Mouse (Mus musculus) heart, embryonic 14.5 days (tissue): ENCODE measurements at regions not wholly inside any gene's neighbourhood (a gene's known extent, or its start where the extent isn't known, plus 50 kb on each side); places are given as distances from the start of the nearest gene placed in this dataset.
"Not testable (repeated sequence)": the region's sequence is repeated elsewhere in the genome, so short reads cannot be mapped to it uniquely, and the experiment has no call there.

Source experiments
- ATAC-seq: fragments of 200-750 bp; cut with Nextera tagmentation; 2 replicates; pipeline ENCODE4 v1.8.0; 2017; ENCODE audit warnings: low read depth, moderate TSS enrichment; ENCODE audit not compliant: insufficient number of reproducible peaks, insufficient read depth, low FRiP score
- H3K27ac ChIP-seq, 2 experiments: fragments of 200-500 bp in 1 of 2; fragments of 300-500 bp in 1 of 2; sonication (generic) in 1 of 2; replicated peaks in 1 of 2; 2 replicates each; pipeline ENCODE4 v1.5.1; 2012 to 2014; ENCODE audit warnings: low read depth in 2 of 2, low read length in 2 of 2, control low read depth in 1 of 2, mild to moderate bottlenecking in 1 of 2, mixed read lengths in 1 of 2; ENCODE audit not compliant: control insufficient read depth in 1 of 2, insufficient read depth in 1 of 2
- H3K27me3 ChIP-seq: fragments of 300-500 bp; sonication (generic); 2 replicates; pipeline ENCODE4 v1.6.1; 2014; ENCODE audit warnings: mild to moderate bottlenecking, low read length, control low read depth; ENCODE audit not compliant: control insufficient read depth, insufficient read depth
- H3K36me3 ChIP-seq: fragments of 300-500 bp; sonication (generic); 2 replicates; pipeline ENCODE4 v1.6.1; 2014; ENCODE audit warnings: mild to moderate bottlenecking, control low read depth, low read length, mixed read lengths; ENCODE audit not compliant: control insufficient read depth, insufficient read depth
- H3K4me1 ChIP-seq, 2 experiments: fragments of 200-500 bp in 1 of 2; fragments of 300-500 bp in 1 of 2; sonication (generic) in 1 of 2; 2 replicates each; pipeline ENCODE4 v1.6.1; 2012 to 2014; ENCODE audit warnings: low read length in 2 of 2, control low read depth in 1 of 2, mixed read lengths in 1 of 2; ENCODE audit not compliant: control insufficient read depth in 2 of 2, insufficient read depth in 2 of 2
- H3K4me2 ChIP-seq: fragments of 300-500 bp; sonication (generic); 2 replicates; pipeline ENCODE4 v1.6.1; 2014; ENCODE audit warnings: mild to moderate bottlenecking, low read length
- H3K4me3 ChIP-seq, 2 experiments: fragments of 200-500 bp in 1 of 2; fragments of 300-500 bp in 1 of 2; sonication (generic) in 1 of 2; 2 replicates each; pipeline ENCODE4 v1.5.1; 2012 to 2014; ENCODE audit warnings: low read length in 2 of 2, mild to moderate bottlenecking in 2 of 2, control low read depth in 1 of 2, low read depth in 1 of 2, moderate library complexity in 1 of 2; ENCODE audit not compliant: control insufficient read depth in 1 of 2, insufficient read depth in 1 of 2
- H3K9ac ChIP-seq: fragments of 300-500 bp; sonication (generic); 2 replicates; pipeline ENCODE4 v1.6.1; 2014; ENCODE audit warnings: mild to moderate bottlenecking, low read length
- H3K9me3 ChIP-seq: fragments of 300-500 bp; sonication (generic); 2 replicates; pipeline ENCODE4 v1.6.1; 2016; ENCODE audit warnings: low read length, control low read depth; ENCODE audit not compliant: control insufficient read depth
- WGBS: fragments of 180-500 bp; shearing (Covaris S2); extraction: QIAGEN DNeasy Blood & Tissue Kit; methylation state at CpG from one replicate; pipeline ENCODE4 v1.1.7; 2014; 5-methylcytosine and 5-hydroxymethylcytosine counted together

GRCm38 (mm10) chr15:8824861-8825260, 114.3 kb upstream of the Slc1a3 start:
- no peak overlapping the region for H3K4me2 ChIP-seq
- no peaks in the 10 kb centered on the region for H3K9me3 ChIP-seq
- H3K36me3 ChIP-seq: no peaks in the 10 kb centered on the region
- ATAC-seq: no peak
- H3K27me3 ChIP-seq: no peaks in the 10 kb centered on the region
- 80% methylated on average over 6 of the region's 6 CpGs for whole genome bisulfite sequencing
- H3K4me3 ChIP-seq: no peak overlapping the region
- no peaks in the 10 kb centered on the region for H3K4me1 ChIP-seq
- H3K9ac ChIP-seq: no peak overlapping the region
- H3K27ac ChIP-seq: no peak overlapping the region

GRCm38 (mm10) chr15:8822795-8823194, 112.2 kb upstream of the Slc1a3 start:
- not testable (repeated sequence) for H3K27ac ChIP-seq, H3K4me3 ChIP-seq, H3K9me3 ChIP-seq, H3K4me2 ChIP-seq, ATAC-seq, H3K9ac ChIP-seq, H3K36me3 ChIP-seq, H3K4me1 ChIP-seq, H3K27me3 ChIP-seq
- 90% methylated on average over 1 of the region's 8 CpGs for WGBS

- no peak overlapping the region for H3K27ac ChIP-seq
- no peak overlapping the region for H3K4me3 ChIP-seq
- ATAC-seq: no peak
- WGBS: 85% methylated on average over 8 of the region's 8 CpGs
- no peaks in the 10 kb centered on the region for H3K27me3 ChIP-seq
- H3K4me2 ChIP-seq: no peak overlapping the region
- H3K36me3 ChIP-seq: no peaks in the 10 kb centered on the region
- H3K4me1 ChIP-seq: peaks cover 0 to 5% of the 10 kb centered on the region in 2 experiments; a peak in 2 of 4 replicates
- H3K9ac ChIP-seq: no peak overlapping the region
- H3K9me3 ChIP-seq: no peaks in the 10 kb centered on the region
Measured at GRCm38 (mm10) chr15:8817542-8817941, 107.0 kb upstream of the Slc1a3 start.

GRCm38 (mm10) chr15:8816501-8817368, 106.2 kb upstream of the Slc1a3 start:
- Histone ChIP-seq H3K36me3 (no peaks in the 10 kb centered on the region), H3K27ac (no peak overlapping the region), H3K4me3 (no peak overlapping the region), H3K4me1 (peaks cover 0 to 5% of the 10 kb centered on the region in 2 experiments; a peak in 2 of 4 replicates), H3K4me2 (no peak overlapping the region), H3K27me3 (no peaks in the 10 kb centered on the region), H3K9me3 (no peaks in the 10 kb centered on the region), H3K9ac (no peak overlapping the region)
- ATAC-seq: no peak
- WGBS: 67% methylated on average over 10 of the region's 10 CpGs

- 48% methylated on average over 2 of the region's 2 CpGs for WGBS
- no peak overlapping the region for H3K4me2 ChIP-seq
- ATAC-seq: no peak
Measured at GRCm38 (mm10) chr15:8815958-8816357, 105.4 kb upstream of the Slc1a3 start.

GRCm38 (mm10) chr15:8815277-8815676, 104.7 kb upstream of the Slc1a3 start:
- no peaks in the 10 kb centered on the region for H3K27me3 ChIP-seq
- H3K4me3 ChIP-seq: no peak overlapping the region
- no peak overlapping the region for H3K9ac ChIP-seq
- H3K27ac ChIP-seq: no peak overlapping the region
- no peak for ATAC-seq
- no peak overlapping the region for H3K4me2 ChIP-seq
- no peaks in the 10 kb centered on the region for H3K9me3 ChIP-seq
- peaks cover 0 to 5% of the 10 kb centered on the region in 2 experiments; a peak in 2 of 4 replicates for H3K4me1 ChIP-seq
- no peaks in the 10 kb centered on the region for H3K36me3 ChIP-seq
- WGBS: 77% methylated on average over 6 of the region's 6 CpGs

More at GRCm38 (mm10) chr15:8815958-8816357, 105.4 kb upstream of the Slc1a3 start:
- H3K36me3 ChIP-seq: no peaks in the 10 kb centered on the region
- no peak overlapping the region for H3K4me3 ChIP-seq
- no peak overlapping the region for H3K27ac ChIP-seq
- no peaks in the 10 kb centered on the region for H3K27me3 ChIP-seq
- peaks cover 0 to 5% of the 10 kb centered on the region in 2 experiments; a peak in 2 of 4 replicates for H3K4me1 ChIP-seq
- no peak overlapping the region for H3K9ac ChIP-seq
- H3K9me3 ChIP-seq: no peaks in the 10 kb centered on the region

GRCm38 (mm10) chr15:8806354-8806753, 95.8 kb upstream of the Slc1a3 start:
- Histone ChIP-seq H3K27me3 (no peaks in the 10 kb centered on the region), H3K9ac (no peak overlapping the region), H3K4me1 (peaks cover 5 to 11% of the 10 kb centered on the region in 2 experiments), H3K27ac (no peak overlapping the region), H3K4me3 (no peak overlapping the region), H3K36me3 (no peaks in the 10 kb centered on the region), H3K9me3 (no peaks in the 10 kb centered on the region), H3K4me2 (no peak overlapping the region)
- 23% methylated on average over 8 of the region's 8 CpGs for WGBS
- ATAC-seq: no peak
